Mouse (Mus musculus) heart, embryonic 14.5 days (tissue): ENCODE data around the gene Dlx3. TPM values are rescaled to one million over a fixed set of nuclear protein-coding genes. Genes with fewer than 3 reads are reported as not detected.

Experiments used
- ATAC-seq: fragments of 200-750 bp; cut with Nextera tagmentation; 2 replicates; pipeline ENCODE4 v1.8.0; 2017; ENCODE audit warnings: low read depth, moderate TSS enrichment; ENCODE audit not compliant: insufficient number of reproducible peaks, insufficient read depth, low FRiP score
- H3K27ac ChIP-seq, 2 experiments: fragments of 200-500 bp in 1 of 2; fragments of 300-500 bp in 1 of 2; sonication (generic) in 1 of 2; replicated peaks in 1 of 2; 2 replicates each; pipeline ENCODE4 v1.5.1; 2012 to 2014; ENCODE audit warnings: low read depth in 2 of 2, low read length in 2 of 2, control low read depth in 1 of 2, mild to moderate bottlenecking in 1 of 2, mixed read lengths in 1 of 2; ENCODE audit not compliant: control insufficient read depth in 1 of 2, insufficient read depth in 1 of 2
- H3K27me3 ChIP-seq: fragments of 300-500 bp; sonication (generic); 2 replicates; pipeline ENCODE4 v1.6.1; 2014; ENCODE audit warnings: mild to moderate bottlenecking, low read length, control low read depth; ENCODE audit not compliant: control insufficient read depth, insufficient read depth
- H3K36me3 ChIP-seq: fragments of 300-500 bp; sonication (generic); 2 replicates; pipeline ENCODE4 v1.6.1; 2014; ENCODE audit warnings: mild to moderate bottlenecking, control low read depth, low read length, mixed read lengths; ENCODE audit not compliant: control insufficient read depth, insufficient read depth
- H3K4me1 ChIP-seq, 2 experiments: fragments of 200-500 bp in 1 of 2; fragments of 300-500 bp in 1 of 2; sonication (generic) in 1 of 2; 2 replicates each; pipeline ENCODE4 v1.6.1; 2012 to 2014; ENCODE audit warnings: low read length in 2 of 2, control low read depth in 1 of 2, mixed read lengths in 1 of 2; ENCODE audit not compliant: control insufficient read depth in 2 of 2, insufficient read depth in 2 of 2
- H3K4me2 ChIP-seq: fragments of 300-500 bp; sonication (generic); 2 replicates; pipeline ENCODE4 v1.6.1; 2014; ENCODE audit warnings: mild to moderate bottlenecking, low read length
- H3K4me3 ChIP-seq, 2 experiments: fragments of 200-500 bp in 1 of 2; fragments of 300-500 bp in 1 of 2; sonication (generic) in 1 of 2; 2 replicates each; pipeline ENCODE4 v1.5.1; 2012 to 2014; ENCODE audit warnings: low read length in 2 of 2, mild to moderate bottlenecking in 2 of 2, control low read depth in 1 of 2, low read depth in 1 of 2, moderate library complexity in 1 of 2; ENCODE audit not compliant: control insufficient read depth in 1 of 2, insufficient read depth in 1 of 2
- H3K9ac ChIP-seq: fragments of 300-500 bp; sonication (generic); 2 replicates; pipeline ENCODE4 v1.6.1; 2014; ENCODE audit warnings: mild to moderate bottlenecking, low read length
- H3K9me3 ChIP-seq: fragments of 300-500 bp; sonication (generic); 2 replicates; pipeline ENCODE4 v1.6.1; 2016; ENCODE audit warnings: low read length, control low read depth; ENCODE audit not compliant: control insufficient read depth
- WGBS: fragments of 180-500 bp; shearing (Covaris S2); extraction: QIAGEN DNeasy Blood & Tissue Kit; methylation state at CpG from one replicate; pipeline ENCODE4 v1.1.7; 2014; 5-methylcytosine and 5-hydroxymethylcytosine counted together
- polyA plus RNA-seq: library from polyadenylated mRNA; unstranded; fragments of >200 nt; fragmentation: Nextera tagmentation; extraction: Ambion mirVana; gene quantifications from 2 replicates; pipeline ENCODE4 v1.2.1, GENCODE M21; 2014

The Dlx3 gene
- polyA plus RNA-seq, 1 experiment from 2014 or later = not detected

- Histone ChIP-seq H3K9me3 (no peaks in the 10 kb centered on the region), H3K36me3 (no peaks in the 10 kb centered on the region), H3K9ac (no peak overlapping the region), H3K4me1 (no peaks in the 10 kb centered on the region), H3K4me2 (no peak overlapping the region), H3K27ac (no peak overlapping the region), H3K27me3 (peaks cover 3% of the 10 kb centered on the region; the same call in 1 of the 2 replicates), H3K4me3 (no peak overlapping the region)
- 77% methylated on average over 5 of the region's 5 CpGs for WGBS
- ATAC-seq = no peak
Measured at GRCm38 (mm10) chr11:95165857-95166256, 45.9 kb downstream of the Dlx3 start.

Other genes with a start within 250 kb of the Dlx3 start
- 447 and 511 TPM in 2 replicates for gene Col1a1, start 183.9 kb upstream of the Dlx3 start, polyA plus RNA-seq
- gene Hils1, start 152.5 kb upstream of the Dlx3 start, polyA plus RNA-seq = 0.24 TPM in 2 replicates
- gene Sgca, start 143.8 kb upstream of the Dlx3 start, polyA plus RNA-seq = 34.6 and 36.7 TPM in 2 replicates
- 8.1 and 8.6 TPM in 2 replicates for gene Ppp1r9b, start 129.1 kb upstream of the Dlx3 start, polyA plus RNA-seq
- gene Samd14, start 110.2 kb upstream of the Dlx3 start, polyA plus RNA-seq = 8.5 and 10.1 TPM in 2 replicates
- gene Pdk2, start 78.8 kb upstream of the Dlx3 start, polyA plus RNA-seq = 112 and 113 TPM in 2 replicates
- gene Itga3, start 43.3 kb upstream of the Dlx3 start, polyA plus RNA-seq = 9.4 TPM in 2 replicates
- not detected in 2 replicates for gene Dlx4, start 26.1 kb downstream of the Dlx3 start, polyA plus RNA-seq
- not detected in 2 replicates for gene Tac4, start 141.4 kb downstream of the Dlx3 start, polyA plus RNA-seq
- gene Kat7, start 190.1 kb downstream of the Dlx3 start, polyA plus RNA-seq = 45.4 and 45.6 TPM in 2 replicates
- 5.4 and 6.3 TPM in 2 replicates for gene Fam117a, start 216.9 kb downstream of the Dlx3 start, polyA plus RNA-seq